In genomic region chr15:102202971-102203834, GRCm38 (mm10) we compare ENCODE assay signal across 8 mouse cellular contexts. TPM values are rescaled to one million over a fixed set of nuclear protein-coding genes. Genes with fewer than 3 reads are reported as not detected.
DNase-seq lines count a peak whose midpoint lies in the region; ATAC-seq and TF ChIP-seq lines count a peak whose summit lies in the region.

Gene Zfp740, plus strand, starts transcription at chr15:102203249.

- peak within 1 kb of the TSS; percentile 86 for H3K9ac ChIP-seq in heart, embryonic 15.5 days
- H3K9ac ChIP-seq in liver, embryonic 14.5 days (replicated peaks) = peak within 1 kb of the TSS; percentile 93
- H3K9ac ChIP-seq in neural tube, embryonic 11.5 days (ENCODE audit: low read length) = peak within 1 kb of the TSS; percentile 96
- peak within 1 kb of the TSS; percentile 98 for H3K9ac ChIP-seq in stomach, postnatal 0 days (ENCODE audit: low read length)

- TF ChIP-seq CTCF in liver, embryonic 14.5 days (IDR thresholded peaks at IDR 0.05; ENCODE audit: low read depth) = 0 out of 2 replicates have a peak, but pooled peaks have one; percentile 6
- 0 out of 2 replicates have a peak, but pooled peaks have one; percentile 8 for TF ChIP-seq CTCF in stomach, postnatal 0 days (IDR thresholded peaks at IDR 0.05; ENCODE audit: low read depth)

- peaks cover 42% of the 10 kb centered on the region for H3K36me3 ChIP-seq in forebrain, embryonic 10.5 days (replicated peaks)
- peaks cover 15% of the 10 kb centered on the region for H3K36me3 ChIP-seq in heart, embryonic 15.5 days
- H3K36me3 ChIP-seq in liver, embryonic 14.5 days (replicated peaks; ENCODE audit: control insufficient read depth, insufficient read depth, low read depth) = peaks cover 14% of the 10 kb centered on the region
- peaks cover 2% of the 10 kb centered on the region; the same call in 1 of the 2 replicates for H3K36me3 ChIP-seq in neural tube, embryonic 11.5 days (ENCODE audit: control insufficient read depth, insufficient read depth, low read length)
- H3K36me3 ChIP-seq in stomach, postnatal 0 days (ENCODE audit: control insufficient read depth, insufficient read depth, low read length) = peaks cover 10% of the 10 kb centered on the region

- peak; percentile 90 for ATAC-seq in CD4-positive, CD25-positive, alpha-beta regulatory T cell, adult 4 months
- peak; percentile 97 for ATAC-seq in heart, embryonic 15.5 days (replicated peaks; ENCODE audit: insufficient number of reproducible peaks, insufficient read depth, low FRiP score, low read depth)
- ATAC-seq in liver, embryonic 14.5 days (ENCODE audit: insufficient read depth) = peak; percentile 95
- ATAC-seq in neural tube, embryonic 11.5 days (ENCODE audit: insufficient read depth, low FRiP score, low TSS enrichment) = peak; percentile 94
- peak; percentile 98 for ATAC-seq in stomach, postnatal 0 days (ENCODE audit: low FRiP score, low TSS enrichment)

- no peaks in the 10 kb centered on the region for H3K9me3 ChIP-seq in forebrain, embryonic 10.5 days
- H3K9me3 ChIP-seq in heart, embryonic 15.5 days (replicated peaks) = no peaks in the 10 kb centered on the region
- no peaks in the 10 kb centered on the region for H3K9me3 ChIP-seq in liver, embryonic 14.5 days (ENCODE audit: control insufficient read depth, low read length)
- no peaks in the 10 kb centered on the region for H3K9me3 ChIP-seq in neural tube, embryonic 11.5 days (ENCODE audit: control insufficient read depth, low read length)
- H3K9me3 ChIP-seq in stomach, postnatal 0 days (ENCODE audit: control insufficient read depth, low read length) = no peaks in the 10 kb centered on the region

- H3K27ac ChIP-seq in forebrain, embryonic 10.5 days = peak within 1 kb of the TSS; percentile 99
- peak within 1 kb of the TSS; percentile 98 for H3K27ac ChIP-seq in heart, embryonic 15.5 days
- H3K27ac ChIP-seq in liver, embryonic 14.5 days = peak within 1 kb of the TSS; percentile 72
- H3K27ac ChIP-seq in neural tube, embryonic 11.5 days (ENCODE audit: low read depth, low read length) = peak within 1 kb of the TSS; percentile 99
- H3K27ac ChIP-seq in stomach, postnatal 0 days (replicated peaks) = peak within 1 kb of the TSS; percentile 100

- no peaks in the 10 kb centered on the region for H3K27me3 ChIP-seq in forebrain, embryonic 10.5 days (ENCODE audit: poor library complexity, severe bottlenecking)
- no peaks in the 10 kb centered on the region for H3K27me3 ChIP-seq in heart, embryonic 15.5 days
- no peaks in the 10 kb centered on the region for H3K27me3 ChIP-seq in liver, embryonic 14.5 days (ENCODE audit: control insufficient read depth, insufficient read depth, low read length)
- H3K27me3 ChIP-seq in neural tube, embryonic 11.5 days (ENCODE audit: control insufficient read depth, insufficient read depth, low read length) = no peaks in the 10 kb centered on the region
- H3K27me3 ChIP-seq in stomach, postnatal 0 days (ENCODE audit: control insufficient read depth, insufficient read depth, low read length) = no peaks in the 10 kb centered on the region

- peak within 1 kb of the TSS; percentile 65 for H3K4me2 ChIP-seq in heart, embryonic 15.5 days
- peak within 1 kb of the TSS; percentile 99 for H3K4me2 ChIP-seq in liver, embryonic 14.5 days (ENCODE audit: low read depth)
- peak within 1 kb of the TSS; percentile 50 for H3K4me2 ChIP-seq in neural tube, embryonic 11.5 days (ENCODE audit: low read depth)
- peak within 1 kb of the TSS; percentile 64 for H3K4me2 ChIP-seq in stomach, postnatal 0 days (replicated peaks; ENCODE audit: low read depth)

- WGBS in forebrain, embryonic 10.5 days = 1% methylated on average over 67 of the region's 68 CpGs
- WGBS in heart, embryonic 15.5 days = under 1% methylated on average over 67 of the region's 68 CpGs
- under 1% methylated on average over 56 of the region's 68 CpGs for WGBS in liver, embryonic 14.5 days (ENCODE audit: insufficient replicate concordance)
- WGBS in neural tube, embryonic 11.5 days = under 1% methylated on average over 55 of the region's 68 CpGs
- WGBS in stomach, postnatal 0 days = under 1% methylated on average over 58 of the region's 68 CpGs

- peak within 1 kb of the TSS; percentile 86 for H3K4me3 ChIP-seq in forebrain, embryonic 10.5 days
- H3K4me3 ChIP-seq in heart, embryonic 15.5 days = peak within 1 kb of the TSS; percentile 68
- peak within 1 kb of the TSS; percentile 90 to 97 for H3K4me3 ChIP-seq in liver, embryonic 14.5 days (ENCODE audit: insufficient read depth in 1 of 2, low read depth in 2 of 2, low read length in 2 of 2)
- H3K4me3 ChIP-seq in neural tube, embryonic 11.5 days (ENCODE audit: low read depth, low read length) = peak within 1 kb of the TSS; percentile 92
- peak within 1 kb of the TSS; percentile 76 for H3K4me3 ChIP-seq in stomach, postnatal 0 days (ENCODE audit: low read depth, low read length)

- TF ChIP-seq EP300 in liver, embryonic 14.5 days (IDR thresholded peaks at IDR 0.05; ENCODE audit: low read depth) = no peak
- no peak for TF ChIP-seq EP300 in stomach, postnatal 0 days (optimal IDR thresholded peaks at IDR 0.05)

- H3K4me1 ChIP-seq in forebrain, embryonic 10.5 days = peaks cover 35% of the 10 kb centered on the region
- peaks cover 31% of the 10 kb centered on the region for H3K4me1 ChIP-seq in heart, embryonic 15.5 days (replicated peaks)
- H3K4me1 ChIP-seq in liver, embryonic 14.5 days (replicated peaks; ENCODE audit: control insufficient read depth in 2 of 2, insufficient read depth in 2 of 2, low read length in 1 of 2) = peaks cover 8 to 21% of the 10 kb centered on the region in 2 experiments
- H3K4me1 ChIP-seq in neural tube, embryonic 11.5 days (ENCODE audit: control insufficient read depth, insufficient read depth, low read length) = peaks cover 13% of the 10 kb centered on the region
- no peaks in the 10 kb centered on the region; the same call in 1 of the 2 replicates for H3K4me1 ChIP-seq in stomach, postnatal 0 days (replicated peaks; ENCODE audit: control insufficient read depth, insufficient read depth)

- peak; percentile 78 for DNase-seq in c-Kit-negative CD71-positive TER-119-positive erythroid progenitor cells, embryonic 14.5 days (ENCODE audit: low read depth, low spot score)
- peak; percentile 96 for DNase-seq in forebrain, embryonic 10.5 days (ENCODE audit: extremely low spot score, low spot score)
- peak; percentile 96 to 99 for DNase-seq in kidney, postnatal 25 days
- DNase-seq in liver, embryonic 14.5 days (ENCODE audit: low read depth in 3 of 3, low spot score in 3 of 3) = peak; percentile 85 to 86 (median 86)
- DNase-seq in neural tube, embryonic 11.5 days (ENCODE audit: low spot score) = peak; percentile 98
- peak; percentile 99 for DNase-seq in stomach, postnatal 0 days (ENCODE audit: low spot score)

RNA-seq across cellular contexts. Expression of gene Zfp740, which starts in this region (rescaled TPM):
- 10 to 100 TPM; 27.6 to 28.2 TPM for polyA plus RNA-seq in CD4-positive, CD25-positive, alpha-beta regulatory T cell, adult 4 months (2017; shearing (Covaris generic))
- 71.7 and 72.7 TPM in 2 replicates for polyA plus RNA-seq in forebrain, embryonic 10.5 days (2016; fragmentation: Nextera tagmentation; extraction: Ambion mirVana)
- polyA plus RNA-seq in heart, embryonic 15.5 days (2015; fragmentation: Nextera tagmentation; extraction: Ambion mirVana) = 25.8 and 34.3 TPM in 2 replicates
- 10.2 and 14.9 TPM in 2 replicates for polyA plus RNA-seq in liver, embryonic 14.5 days (2012; rRNA removed)
- polyA plus RNA-seq in liver, embryonic 14.5 days (2014; fragmentation: Nextera tagmentation; extraction: Ambion mirVana) = 11.7 and 12.0 TPM in 2 replicates
- polyA plus RNA-seq in neural tube, embryonic 11.5 days (2014; fragmentation: Nextera tagmentation; extraction: Ambion mirVana) = 65.4 and 66.9 TPM in 2 replicates
- 19.9 and 20.2 TPM in 2 replicates for polyA plus RNA-seq in stomach, postnatal 0 days (2015; fragmentation: Nextera tagmentation; extraction: Ambion mirVana)

Comparison
In these comparisons a context has a peak if more than half of its experiments do, and no peak if none do; other contexts are left out.
1. Peak in every context shown above with its lines: DNase-seq, ATAC-seq, H3K4me3 ChIP-seq and H3K27ac ChIP-seq.